Mouse (Mus musculus) CH12.LX (cell line): ENCODE measurements around the gene Slc30a3.

Experiments used
- BHLHE40 ChIP-seq: IDR thresholded peaks from 2 replicates; pipeline ENCODE4 v1.6.1; 2011; ENCODE audit warnings: mild to moderate bottlenecking, low read depth, low read length, improper control_type of control experiment
- CHD1 ChIP-seq: IDR thresholded peaks from 2 replicates; pipeline ENCODE4 v1.6.1; 2012; ENCODE audit warnings: low read depth, low read length, improper control_type of control experiment, inconsistent platforms
- CHD2 ChIP-seq: IDR thresholded peaks from 2 replicates; pipeline ENCODE4 v1.6.1; 2011; ENCODE audit warnings: low read length, improper control_type of control experiment
- CTCF ChIP-seq, 2 experiments: IDR thresholded peaks in 1 of 2; conservative IDR thresholded peaks in 1 of 2; 2 replicates each; pipeline ENCODE4 v1.5.1; 2011 to 2012; ENCODE audit warnings: low read depth in 2 of 2, low read length in 2 of 2, improper control_type of control experiment in 1 of 2, inconsistent platforms in 1 of 2, mild to moderate bottlenecking in 1 of 2, moderate library complexity in 1 of 2
- MAFK ChIP-seq: IDR thresholded peaks from 2 replicates; pipeline ENCODE4 v1.6.1; 2011; ENCODE audit warnings: low read length, improper control_type of control experiment; ENCODE audit not compliant: insufficient replicate concordance
- POLR2A ChIP-seq: IDR thresholded peaks from 2 replicates; pipeline ENCODE4 v1.6.1; 2011; ENCODE audit warnings: low read depth, mild to moderate bottlenecking, improper control_type of control experiment, low read length

- no peak for TF ChIP-seq POLR2A
- TF ChIP-seq CHD2 = no peak
- TF ChIP-seq CHD1 = no peak
- peak in 1 of 2 experiments; percentile 35; a peak in 1 of 4 replicates for TF ChIP-seq CTCF (conservative IDR thresholded peaks at IDR 0.05 in 1 of 2, IDR thresholded peaks at IDR 0.05 in 1 of 2; ENCODE audit: low read depth in 2 of 2, low read length in 2 of 2)
- no peak for TF ChIP-seq MAFK
- no peak for TF ChIP-seq BHLHE40
These were observed 43.7 kb upstream of the Slc30a3 start for GRCm38 (mm10) chr5:31151746-31152145.
